Comparison of ENCODE assay signal across 8 mouse cellular contexts in genomic region chr11:108941836-108942235, GRCm38 (mm10). TPM values are rescaled to one million over a fixed set of nuclear protein-coding genes. Genes with fewer than 3 reads are reported as not detected.
DNase-seq lines count a peak whose midpoint lies in the region; ATAC-seq lines count a peak whose summit lies in the region.
"Had no signal": no experiment of that assay in that cellular context is flagged by ENCODE, and none has a peak within 500 bp of the region (broad histone marks: within the 10 kb centered on the region; RNA-seq: fewer than 3 reads in every experiment).

No protein-coding gene starts in this region.

- peak overlapping the region; percentile 12; the same call in 1 of the 2 replicates for H3K9ac ChIP-seq in forebrain, embryonic 13.5 days

- peaks cover 37% of the 10 kb centered on the region for H3K4me1 ChIP-seq in forebrain, embryonic 13.5 days

- 85% methylated on average over 18 of the region's 18 CpGs for WGBS in forebrain, embryonic 13.5 days

- H3K36me3 ChIP-seq in forebrain, embryonic 13.5 days (ENCODE audit: poor library complexity, severe bottlenecking), result peaks cover 82% of the 10 kb centered on the region

- H3K9me3 ChIP-seq in forebrain, embryonic 13.5 days (replicated peaks), result no peaks in the 10 kb centered on the region

- peak; percentile 61 for DNase-seq in ovary, postnatal 14 days (ENCODE audit: low spot score)
- no peak for DNase-seq in ovary, adult 18-20 months (ENCODE audit: low spot score)
- DNase-seq in left cerebral cortex, postnatal 25 days (ENCODE audit: low spot score in 2 of 2), result peak; percentile 66 to 96
- peak; percentile 55 for DNase-seq in testis, postnatal 14 days (ENCODE audit: low spot score)
- no peak for DNase-seq in adipocyte (ENCODE audit: low spot score)
- no peak for DNase-seq in lung, postnatal 25 days (ENCODE audit: low spot score)

- peak; percentile 25; the same call in 1 of the 2 replicates for ATAC-seq in forebrain, embryonic 13.5 days

- no peak overlapping the region for H3K4me2 ChIP-seq in forebrain, embryonic 13.5 days

- intact Hi-C loops in left cerebral cortex, postnatal 25 days (cut with DNase I), result loop anchor here (2.0 kb wide), 1 partner anchor 39 kb away; no protein-coding TSS in a partner anchor

- H3K4me3 ChIP-seq in forebrain, embryonic 13.5 days, result no peak overlapping the region

- no peaks in the 10 kb centered on the region for H3K27me3 ChIP-seq in forebrain, embryonic 13.5 days

- peak overlapping the region; percentile 77 for H3K27ac ChIP-seq in forebrain, embryonic 13.5 days
- H3K27ac ChIP-seq: macrophage had no signal

RNA-seq across cellular contexts. Expression of gene Axin2, which starts 21.7 kb away (rescaled TPM):
- polyA plus RNA-seq in forebrain, embryonic 13.5 days (2015; fragmentation: Nextera tagmentation; extraction: Ambion mirVana), result 9.6 and 11.4 TPM in 2 replicates
- total RNA-seq in left cerebral cortex, postnatal 25 days (2021), result 10 to 100 TPM; 32.4 to 33.9 TPM
- polyA plus RNA-seq: macrophage had no signal

Comparison
In these comparisons a context has a peak if more than half of its experiments do, and no peak if none do; other contexts are left out.
1. DNase-seq: peak in ovary, postnatal 14 days (single experiment), left cerebral cortex, postnatal 25 days (2 of 2) and testis, postnatal 14 days (single experiment); none in ovary, adult 18-20 months (single experiment), adipocyte (single experiment) and lung, postnatal 25 days (single experiment).